Mouse (Mus musculus): ENCODE data around the gene Olfr1220. TPM values are rescaled to one million over a fixed set of nuclear protein-coding genes. Genes with fewer than 3 reads are reported as not detected.

The Olfr1220 gene
- polyA plus RNA-seq, 1 experiment: not detected

DNA sequence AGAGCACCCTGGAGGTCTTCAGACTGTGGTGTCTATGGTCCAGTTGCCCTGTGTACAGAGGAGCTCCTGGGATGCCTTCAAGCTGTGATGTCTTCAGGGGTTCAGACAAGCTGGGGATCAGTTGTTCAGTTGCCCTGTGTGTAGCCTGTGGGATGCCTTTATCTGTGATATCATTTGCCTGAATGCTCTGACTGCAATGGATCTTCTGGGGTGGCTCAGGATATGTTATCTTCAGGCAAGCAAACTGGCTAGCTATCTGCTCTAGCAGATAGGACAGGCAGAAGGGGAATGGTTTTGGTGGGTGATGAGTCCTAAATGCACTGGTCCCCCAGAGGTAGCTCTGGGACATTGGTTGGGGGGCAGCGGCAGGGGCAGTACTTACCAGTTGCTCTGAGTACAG lies 12.8 kb downstream of the Olfr1220 start:
- no peak for TF ChIP-seq MYOD1 (IDR thresholded peaks at IDR 0.05; ENCODE audit: control insufficient read depth in 1 of 3, insufficient read length in 2 of 3, low read depth in 2 of 3)
- TF ChIP-seq MAX (IDR thresholded peaks at IDR 0.05; ENCODE audit: low read depth): no peak
- TF ChIP-seq SRF (IDR thresholded peaks at IDR 0.05; ENCODE audit: control insufficient read depth, insufficient read length, low read depth): no peak
- TF ChIP-seq REST (IDR thresholded peaks at IDR 0.05; ENCODE audit: insufficient read depth, insufficient read length): no peak
- TF ChIP-seq TCF12 (IDR thresholded peaks at IDR 0.05; ENCODE audit: insufficient read depth, poor library complexity, severe bottlenecking): no peak
- TF ChIP-seq POLR2A (IDR thresholded peaks at IDR 0.05; ENCODE audit: insufficient read length, low read depth): no peak
- TF ChIP-seq E2F4 (IDR thresholded peaks at IDR 0.05; ENCODE audit: insufficient read depth): no peak
- no peak overlapping the region for H3K4me2 ChIP-seq (ENCODE audit: low read depth)
- no peaks in the 10 kb centered on the region for H3K27me3 ChIP-seq (ENCODE audit: control insufficient read depth, insufficient read depth, insufficient read length)
- no peak overlapping the region for H3ac ChIP-seq (ENCODE audit: control insufficient read depth, insufficient read length)
- no peaks in the 10 kb centered on the region for H3K79me2 ChIP-seq (ENCODE audit: control insufficient read depth, insufficient read depth)
- no peaks in the 10 kb centered on the region for H3K36me3 ChIP-seq (ENCODE audit: control insufficient read depth, insufficient read depth)
- no peak overlapping the region for H3K4me3 ChIP-seq

- no peak within 1 kb of the TSS for H3K4me2 ChIP-seq (ENCODE audit: low read depth)
- H3K79me2 ChIP-seq (ENCODE audit: control insufficient read depth, insufficient read depth): no peaks in the 10 kb centered on the region
- no peaks in the 10 kb centered on the region for H3K36me3 ChIP-seq (ENCODE audit: control insufficient read depth, insufficient read depth)
- no peak within 1 kb of the TSS for H3K4me3 ChIP-seq
- no peaks in the 10 kb centered on the region for H3K27me3 ChIP-seq (ENCODE audit: control insufficient read depth, insufficient read depth, insufficient read length)
- H3ac ChIP-seq (ENCODE audit: control insufficient read depth, insufficient read length): no peak within 1 kb of the TSS
- TF ChIP-seq SRF (IDR thresholded peaks at IDR 0.05; ENCODE audit: control insufficient read depth, insufficient read length, low read depth): no peak
- TF ChIP-seq E2F4 (IDR thresholded peaks at IDR 0.05; ENCODE audit: insufficient read depth): no peak
- no peak for TF ChIP-seq POLR2AphosphoS2 (IDR thresholded peaks at IDR 0.05; ENCODE audit: insufficient read length, low read depth)
- TF ChIP-seq USF1 (IDR thresholded peaks at IDR 0.05; ENCODE audit: low read depth): no peak
- TF ChIP-seq POLR2A (IDR thresholded peaks at IDR 0.05; ENCODE audit: insufficient read length, low read depth): no peak
- TF ChIP-seq TCF3 (IDR thresholded peaks at IDR 0.05; ENCODE audit: insufficient read length, low read depth): no peak
- no peak for TF ChIP-seq MAX (IDR thresholded peaks at IDR 0.05; ENCODE audit: low read depth)
- no peak for TF ChIP-seq CEBPB (IDR thresholded peaks at IDR 0.05; ENCODE audit: insufficient read depth, poor library complexity, severe bottlenecking)
- TF ChIP-seq MYOD1 (IDR thresholded peaks at IDR 0.05; ENCODE audit: control insufficient read depth in 1 of 3, insufficient read length in 2 of 3, low read depth in 2 of 3): no peak
- TF ChIP-seq MYOG (IDR thresholded peaks at IDR 0.05; ENCODE audit: control insufficient read depth in 1 of 3, insufficient read depth in 1 of 3, insufficient read length in 2 of 3, low read depth in 2 of 3): no peak
Measured at GRCm38 (mm10) chr2:89083413-89083812, 23.2 kb downstream of the Olfr1220 start, which contains the start of gene Olfr1219. Gene Olfr1219, minus strand, starts transcription at chr2:89083513.

- H3K4me3 ChIP-seq: no peak overlapping the region
- no peaks in the 10 kb centered on the region for H3K36me3 ChIP-seq (ENCODE audit: control insufficient read depth, insufficient read depth)
- H3ac ChIP-seq (ENCODE audit: control insufficient read depth, insufficient read length): no peak overlapping the region
- TF ChIP-seq E2F4 (IDR thresholded peaks at IDR 0.05; ENCODE audit: insufficient read depth) (no peak), MAX (IDR thresholded peaks at IDR 0.05; ENCODE audit: low read depth) (no peak), TCF12 (IDR thresholded peaks at IDR 0.05; ENCODE audit: insufficient read depth, poor library complexity, severe bottlenecking) (no peak), POLR2AphosphoS2 (IDR thresholded peaks at IDR 0.05; ENCODE audit: insufficient read length, low read depth) (no peak), SRF (IDR thresholded peaks at IDR 0.05; ENCODE audit: control insufficient read depth, insufficient read length, low read depth) (no peak), MYOD1 (IDR thresholded peaks at IDR 0.05; ENCODE audit: control insufficient read depth in 1 of 3, insufficient read length in 2 of 3, low read depth in 2 of 3) (no peak), CEBPB (IDR thresholded peaks at IDR 0.05; ENCODE audit: insufficient read depth, poor library complexity, severe bottlenecking) (no peak), USF1 (IDR thresholded peaks at IDR 0.05; ENCODE audit: low read depth) (no peak), MYOG (IDR thresholded peaks at IDR 0.05; ENCODE audit: control insufficient read depth in 1 of 3, insufficient read depth in 1 of 3, insufficient read length in 2 of 3, low read depth in 2 of 3) (no peak), POLR2A (IDR thresholded peaks at IDR 0.05; ENCODE audit: insufficient read length, low read depth) (no peak)
- H3K27me3 ChIP-seq (ENCODE audit: control insufficient read depth, insufficient read depth, insufficient read length): no peaks in the 10 kb centered on the region
- no peak overlapping the region for H3K4me2 ChIP-seq (ENCODE audit: low read depth)
- H3K79me2 ChIP-seq (ENCODE audit: control insufficient read depth, insufficient read depth): no peaks in the 10 kb centered on the region
Measured at GRCm38 (mm10) chr2:89081487-89081886, 25.1 kb downstream of the Olfr1220 start.

DNA sequence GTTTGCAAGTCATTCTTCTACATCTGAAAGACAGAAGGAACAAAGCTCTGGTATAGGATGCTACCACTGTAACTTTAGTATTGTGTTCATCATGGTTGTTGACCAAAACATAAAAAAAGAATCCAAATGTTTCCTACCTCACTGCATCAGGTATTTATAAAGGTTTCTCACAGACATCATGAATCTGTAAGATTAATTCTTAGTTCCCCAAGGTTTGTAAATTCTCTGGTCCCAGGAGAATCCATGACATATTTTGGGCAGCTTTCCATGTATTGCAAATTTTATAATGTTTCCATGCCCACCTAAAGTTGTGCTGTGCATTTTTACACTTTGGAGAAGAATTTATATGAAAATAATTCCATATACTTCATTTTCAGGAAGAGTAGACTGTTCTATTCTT lies 45.5 kb downstream of the Olfr1220 start, which contains the start of gene Olfr1218:
TSS of gene Olfr1218 (minus strand) at position 101 of the 400 bp plus-strand sequence.
- Histone ChIP-seq H3K36me3 (ENCODE audit: control insufficient read depth, insufficient read depth) (no peaks in the 10 kb centered on the region), H3K4me2 (ENCODE audit: low read depth) (no peak within 1 kb of the TSS), H3K4me3 (no peak within 1 kb of the TSS), H3K27me3 (ENCODE audit: control insufficient read depth, insufficient read depth, insufficient read length) (no peaks in the 10 kb centered on the region), H3ac (ENCODE audit: control insufficient read depth, insufficient read length) (no peak within 1 kb of the TSS), H3K79me2 (ENCODE audit: control insufficient read depth, insufficient read depth) (no peaks in the 10 kb centered on the region)
- TF ChIP-seq REST (IDR thresholded peaks at IDR 0.05; ENCODE audit: insufficient read depth, insufficient read length) (no peak), USF1 (IDR thresholded peaks at IDR 0.05; ENCODE audit: low read depth) (no peak), E2F4 (IDR thresholded peaks at IDR 0.05; ENCODE audit: insufficient read depth) (no peak), POLR2A (IDR thresholded peaks at IDR 0.05; ENCODE audit: insufficient read length, low read depth) (no peak), POLR2AphosphoS2 (IDR thresholded peaks at IDR 0.05; ENCODE audit: insufficient read length, low read depth) (no peak), TCF3 (IDR thresholded peaks at IDR 0.05; ENCODE audit: insufficient read length, low read depth) (no peak), MYOG (IDR thresholded peaks at IDR 0.05; ENCODE audit: control insufficient read depth in 1 of 3, insufficient read depth in 1 of 3, insufficient read length in 2 of 3, low read depth in 2 of 3) (no peak), MAX (IDR thresholded peaks at IDR 0.05; ENCODE audit: low read depth) (no peak), MYOD1 (IDR thresholded peaks at IDR 0.05; ENCODE audit: control insufficient read depth in 1 of 3, insufficient read length in 2 of 3, low read depth in 2 of 3) (no peak), CEBPB (IDR thresholded peaks at IDR 0.05; ENCODE audit: insufficient read depth, poor library complexity, severe bottlenecking) (no peak), TCF12 (IDR thresholded peaks at IDR 0.05; ENCODE audit: insufficient read depth, poor library complexity, severe bottlenecking) (no peak), SRF (IDR thresholded peaks at IDR 0.05; ENCODE audit: control insufficient read depth, insufficient read length, low read depth) (no peak)

Other genes with a start within 250 kb of the Olfr1220 start
- gene Olfr1206, start 243.6 kb downstream of the Olfr1220 start, polyA plus RNA-seq (2012; fragmentation: generic; extraction: Trizol): not detected
- not detected for gene Olfr1208, start 204.5 kb downstream of the Olfr1220 start, polyA plus RNA-seq (2012; fragmentation: generic; extraction: Trizol)
- not detected for gene Olfr1209, start 191.7 kb downstream of the Olfr1220 start, polyA plus RNA-seq (2012; fragmentation: generic; extraction: Trizol)
- gene Olfr1211, start 168.7 kb downstream of the Olfr1220 start, polyA plus RNA-seq (2012; fragmentation: generic; extraction: Trizol): not detected
- not detected for gene Olfr1212, start 152.9 kb downstream of the Olfr1220 start, polyA plus RNA-seq (2012; fragmentation: generic; extraction: Trizol)
- not detected for gene Gm13762, start 126.6 kb downstream of the Olfr1220 start, polyA plus RNA-seq (2012; fragmentation: generic; extraction: Trizol)
- not detected for gene Olfr1214, start 114.2 kb downstream of the Olfr1220 start, polyA plus RNA-seq (2012; fragmentation: generic; extraction: Trizol)
- not detected for gene Olfr1215, start 99.9 kb downstream of the Olfr1220 start, polyA plus RNA-seq (2012; fragmentation: generic; extraction: Trizol)
- not detected for gene Olfr1216, start 88.5 kb downstream of the Olfr1220 start, polyA plus RNA-seq (2012; fragmentation: generic; extraction: Trizol)
- not detected for gene Olfr1217, start 74.8 kb downstream of the Olfr1220 start, polyA plus RNA-seq (2012; fragmentation: generic; extraction: Trizol)
- gene Olfr1218, start 45.6 kb downstream of the Olfr1220 start, polyA plus RNA-seq (2012; fragmentation: generic; extraction: Trizol): not detected
- gene Olfr1219, start 23.3 kb downstream of the Olfr1220 start, polyA plus RNA-seq (2012; fragmentation: generic; extraction: Trizol): not detected
- not detected for gene Olfr1221, start 10.4 kb upstream of the Olfr1220 start, polyA plus RNA-seq (2012; fragmentation: generic; extraction: Trizol)
- not detected for gene Olfr1222, start 26.2 kb upstream of the Olfr1220 start, polyA plus RNA-seq (2012; fragmentation: generic; extraction: Trizol)
- gene Olfr1223, start 44.7 kb upstream of the Olfr1220 start, polyA plus RNA-seq (2012; fragmentation: generic; extraction: Trizol): not detected
- not detected for gene Olfr1224-ps1, start 57.3 kb upstream of the Olfr1220 start, polyA plus RNA-seq (2012; fragmentation: generic; extraction: Trizol)
- not detected for gene Olfr1225, start 67.8 kb upstream of the Olfr1220 start, polyA plus RNA-seq (2012; fragmentation: generic; extraction: Trizol)
- not detected for gene Olfr1226, start 93.2 kb upstream of the Olfr1220 start, polyA plus RNA-seq (2012; fragmentation: generic; extraction: Trizol)
- gene Olfr1228, start 147.2 kb upstream of the Olfr1220 start, polyA plus RNA-seq (2012; fragmentation: generic; extraction: Trizol): not detected
- not detected for gene Olfr1229, start 181.2 kb upstream of the Olfr1220 start, polyA plus RNA-seq (2012; fragmentation: generic; extraction: Trizol)
- not detected for gene Olfr1230, start 190.4 kb upstream of the Olfr1220 start, polyA plus RNA-seq (2012; fragmentation: generic; extraction: Trizol)
- not detected for gene Olfr1231, start 200.2 kb upstream of the Olfr1220 start, polyA plus RNA-seq (2012; fragmentation: generic; extraction: Trizol)
- gene Olfr1232, start 222.8 kb upstream of the Olfr1220 start, polyA plus RNA-seq (2012; fragmentation: generic; extraction: Trizol): not detected
- not detected for gene Olfr1233, start 235.6 kb upstream of the Olfr1220 start, polyA plus RNA-seq (2012; fragmentation: generic; extraction: Trizol)

Data from myocyte (in vitro differentiated cells).